Mouse (Mus musculus): ENCODE results near the gene Mat2a. TPM values are rescaled to one million over a fixed set of nuclear protein-coding genes. Genes with fewer than 3 reads are reported as not detected.

Mat2a gene
- total and polyA plus RNA-seq, 3 experiments: 166 to 456 (median 218) TPM

DNA sequence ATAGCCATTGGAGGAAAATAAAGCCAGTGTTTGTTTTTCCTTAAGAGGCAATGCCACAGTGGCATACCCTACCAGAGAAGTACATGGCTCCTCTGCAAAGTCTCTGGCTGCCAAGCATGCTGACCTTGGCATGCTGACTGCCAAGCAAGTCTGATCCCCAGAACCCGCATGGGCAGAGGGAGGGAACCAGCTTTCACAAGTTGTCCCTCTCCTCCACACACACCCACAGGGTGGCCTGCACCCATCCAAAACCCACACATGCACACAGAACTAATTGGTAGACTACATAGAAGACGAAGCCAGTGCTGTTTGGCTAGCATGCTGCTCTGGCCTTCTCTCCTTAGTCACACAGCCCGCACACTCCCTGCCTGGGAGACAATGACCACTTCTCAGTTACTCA is 38.3 kb upstream of the Mat2a start:
- H3K79me2 ChIP-seq (replicated peaks; ENCODE audit: control insufficient read depth, extremely low read depth, insufficient read depth, poor library complexity, severe bottlenecking): no peaks in the 10 kb centered on the region
- dilution Hi-C loops (cut with MboI; ENCODE audit: extremely low pct_ligation_motif_present, extremely low pct_unique_long_range_greater_than_20kb, low sequenced_read_pairs): no loop called here
- no peaks in the 10 kb centered on the region for H3K27me3 ChIP-seq (replicated peaks)
- H3K9ac ChIP-seq (ENCODE audit: insufficient read depth, low read depth): no peak overlapping the region
- no peaks in the 10 kb centered on the region for H3K36me3 ChIP-seq (replicated peaks in 1 of 2; ENCODE audit: control insufficient read depth in 1 of 2, insufficient read depth in 1 of 2, low read length in 1 of 2)
- H3K27ac ChIP-seq (ENCODE audit: insufficient read depth, low read depth): no peak overlapping the region
- no peaks in the 10 kb centered on the region for H3K9me3 ChIP-seq (replicated peaks; ENCODE audit: low read length)
- H3K4me2 ChIP-seq (ENCODE audit: insufficient read depth, low read depth, poor library complexity, severe bottlenecking): no peak overlapping the region
- TF ChIP-seq ELF1 (IDR thresholded peaks at IDR 0.05; ENCODE audit: low read depth, low read length): no peak
- TF ChIP-seq JUND (conservative IDR thresholded peaks at IDR 0.05; ENCODE audit: low read depth, low read length): no peak
- no peak for TF ChIP-seq USF1 (IDR thresholded peaks at IDR 0.05; ENCODE audit: low read depth, low read length)
- TF ChIP-seq MYC (IDR thresholded peaks at IDR 0.05; ENCODE audit: low read depth, low read length): no peak
- H3K4me1 ChIP-seq (ENCODE audit: control insufficient read depth in 1 of 2, insufficient read depth in 2 of 2): peaks cover 3 to 6% of the 10 kb centered on the region in 2 experiments; a peak in 2 of 4 replicates
- in situ Hi-C loops (cut with MboI; ENCODE audit: low pct_ligation_motif_present, low pct_unique_long_range_greater_than_20kb, low sequenced_read_pairs): no loop called here
- no peak for DNase-seq (ENCODE audit: extremely low read depth)
- no peak overlapping the region for H3K4me3 ChIP-seq (replicated peaks in 1 of 3; ENCODE audit: low read depth in 2 of 3, low read length in 2 of 3, poor library complexity in 1 of 3)

DNA sequence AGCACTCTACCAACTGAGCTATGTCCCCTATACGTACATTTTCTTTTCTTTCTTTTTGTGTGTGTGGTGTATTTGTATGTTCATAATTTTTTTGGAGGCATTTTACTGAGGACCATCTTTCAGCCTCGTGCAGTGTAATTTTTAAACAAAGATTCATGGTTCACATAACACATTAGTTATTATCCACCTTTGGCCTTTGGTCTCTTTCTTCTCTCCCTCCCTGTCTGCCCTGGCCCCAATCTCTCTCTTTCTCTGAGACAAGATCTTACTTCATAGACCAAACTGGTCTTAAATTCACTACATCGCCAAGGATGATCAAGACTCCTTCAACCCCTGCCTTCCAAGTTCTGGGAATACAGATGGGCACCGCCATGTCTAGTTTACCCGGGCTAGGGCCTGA is 37.5 kb upstream of the Mat2a start:
- Histone ChIP-seq H3K4me3 (replicated peaks in 1 of 3; ENCODE audit: low read depth in 2 of 3, low read length in 2 of 3, poor library complexity in 1 of 3) (no peak overlapping the region), H3K9ac (ENCODE audit: insufficient read depth, low read depth) (no peak overlapping the region), H3K36me3 (replicated peaks in 1 of 2; ENCODE audit: control insufficient read depth in 1 of 2, insufficient read depth in 1 of 2, low read length in 1 of 2) (no peaks in the 10 kb centered on the region), H3K4me1 (ENCODE audit: control insufficient read depth in 1 of 2, insufficient read depth in 2 of 2) (peaks cover under 1 to 3% of the 10 kb centered on the region in 2 experiments; a peak in 2 of 4 replicates), H3K4me2 (ENCODE audit: insufficient read depth, low read depth, poor library complexity, severe bottlenecking) (no peak overlapping the region), H3K27ac (ENCODE audit: insufficient read depth, low read depth) (no peak overlapping the region), H3K9me3 (replicated peaks; ENCODE audit: low read length) (no peaks in the 10 kb centered on the region), H3K79me2 (replicated peaks; ENCODE audit: control insufficient read depth, extremely low read depth, insufficient read depth, poor library complexity, severe bottlenecking) (no peaks in the 10 kb centered on the region), H3K27me3 (replicated peaks) (no peaks in the 10 kb centered on the region)
- in situ Hi-C loops (cut with MboI; ENCODE audit: low pct_ligation_motif_present, low pct_unique_long_range_greater_than_20kb, low sequenced_read_pairs) (no loop called here), dilution Hi-C loops (cut with MboI; ENCODE audit: extremely low pct_ligation_motif_present, extremely low pct_unique_long_range_greater_than_20kb, low sequenced_read_pairs) (no loop called here)
- TF ChIP-seq KAT2A (IDR thresholded peaks at IDR 0.05; ENCODE audit: insufficient replicate concordance, low read length): no peak
- TF ChIP-seq TCF12 (IDR thresholded peaks at IDR 0.05; ENCODE audit: low read depth, low read length): no peak
- TF ChIP-seq USF1 (IDR thresholded peaks at IDR 0.05; ENCODE audit: low read depth, low read length): no peak
- no peak for TF ChIP-seq TBP (conservative IDR thresholded peaks at IDR 0.05; ENCODE audit: low read depth, low read length)
- DNase-seq (ENCODE audit: extremely low read depth): no peak

DNA sequence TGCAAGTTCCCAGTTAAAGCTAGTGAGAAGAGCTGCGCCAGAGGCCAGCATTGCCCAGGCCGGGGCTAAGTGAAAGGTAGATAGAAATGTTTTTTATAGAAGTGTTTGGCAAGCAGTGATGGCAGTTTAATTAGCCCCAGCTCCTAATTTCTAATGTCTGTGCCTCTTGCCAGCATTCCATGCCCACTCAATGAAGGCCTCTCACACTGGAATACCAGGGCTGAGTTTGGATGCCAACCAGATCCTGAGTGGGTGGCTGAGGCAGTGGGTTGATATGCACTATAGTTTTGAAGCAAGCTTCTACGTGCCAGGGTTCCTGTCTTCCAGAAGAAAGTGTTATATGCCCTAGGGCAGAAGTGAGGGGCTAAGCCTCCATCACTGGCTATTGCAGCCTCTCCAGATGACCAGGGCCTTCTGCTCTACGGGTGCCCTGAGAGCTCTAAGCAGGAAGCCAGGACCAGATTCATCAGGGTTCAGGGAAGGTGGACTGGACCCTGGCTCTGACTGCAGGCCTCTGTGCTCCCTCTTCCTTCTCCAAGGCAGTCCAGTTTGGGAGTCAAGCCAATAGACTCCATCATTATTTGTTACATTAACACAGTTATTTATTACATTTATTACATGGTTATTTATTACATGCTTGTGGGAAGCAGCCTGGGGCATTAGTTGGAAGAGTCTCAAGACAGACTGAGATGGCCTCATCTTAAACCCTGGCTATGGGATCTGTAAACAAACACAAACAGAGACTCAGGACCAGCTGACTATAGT is 36.0 kb upstream of the Mat2a start:
- H3K27me3 ChIP-seq (replicated peaks): no peaks in the 10 kb centered on the region
- in situ Hi-C loops (cut with MboI; ENCODE audit: low pct_ligation_motif_present, low pct_unique_long_range_greater_than_20kb, low sequenced_read_pairs): no loop called here

More for the DNA sequence above, 36.0 kb upstream of the Mat2a start:
- no peak overlapping the region for H3K27ac ChIP-seq (ENCODE audit: insufficient read depth, low read depth)
- H3K4me2 ChIP-seq (ENCODE audit: insufficient read depth, low read depth, poor library complexity, severe bottlenecking): no peak overlapping the region
- no peaks in the 10 kb centered on the region for H3K36me3 ChIP-seq (replicated peaks in 1 of 2; ENCODE audit: control insufficient read depth in 1 of 2, insufficient read depth in 1 of 2, low read length in 1 of 2)
- dilution Hi-C loops (cut with MboI; ENCODE audit: extremely low pct_ligation_motif_present, extremely low pct_unique_long_range_greater_than_20kb, low sequenced_read_pairs): no loop called here
- H3K79me2 ChIP-seq (replicated peaks; ENCODE audit: control insufficient read depth, extremely low read depth, insufficient read depth, poor library complexity, severe bottlenecking): no peaks in the 10 kb centered on the region
- no peak for DNase-seq (ENCODE audit: extremely low read depth)
- no peak overlapping the region for H3K4me3 ChIP-seq (replicated peaks in 1 of 3; ENCODE audit: low read depth in 2 of 3, low read length in 2 of 3, poor library complexity in 1 of 3)
- TF ChIP-seq MYC (IDR thresholded peaks at IDR 0.05; ENCODE audit: low read depth, low read length) (no peak), CHD2 (IDR thresholded peaks at IDR 0.05; ENCODE audit: low read length) (no peak), CHD1 (IDR thresholded peaks at IDR 0.05; ENCODE audit: low read depth, low read length) (no peak), JUN (IDR thresholded peaks at IDR 0.05; ENCODE audit: insufficient read depth, low read depth, low read length) (no peak), ETS1 (conservative IDR thresholded peaks at IDR 0.05; ENCODE audit: low read depth, low read length) (no peak), ZC3H11A (IDR thresholded peaks at IDR 0.05; ENCODE audit: low read depth, low read length) (no peak), TCF12 (IDR thresholded peaks at IDR 0.05; ENCODE audit: low read depth, low read length) (no peak)
- no peak overlapping the region for H3K9ac ChIP-seq (ENCODE audit: insufficient read depth, low read depth)
- H3K9me3 ChIP-seq (replicated peaks; ENCODE audit: low read length): no peaks in the 10 kb centered on the region
- peaks cover 3 to 6% of the 10 kb centered on the region in 2 experiments; a peak in 3 of 4 replicates for H3K4me1 ChIP-seq (ENCODE audit: control insufficient read depth in 1 of 2, insufficient read depth in 2 of 2)

Measured in CH12.LX (cell line).